Mouse (Mus musculus) thymus, postnatal 10 days (tissue): ENCODE results near the gene Olfr1113.
"Not testable (repeated sequence)": the region's sequence is repeated elsewhere in the genome, so short reads cannot be mapped to it uniquely, and the experiment has no call there.

Experiments used
- DNase-seq, 2 experiments: peaks; one replicate each; pipeline ENCODE4 v3.0.0; 2021; ENCODE audit warnings: low spot score in 2 of 2

Gene Olfr1113

DNA sequence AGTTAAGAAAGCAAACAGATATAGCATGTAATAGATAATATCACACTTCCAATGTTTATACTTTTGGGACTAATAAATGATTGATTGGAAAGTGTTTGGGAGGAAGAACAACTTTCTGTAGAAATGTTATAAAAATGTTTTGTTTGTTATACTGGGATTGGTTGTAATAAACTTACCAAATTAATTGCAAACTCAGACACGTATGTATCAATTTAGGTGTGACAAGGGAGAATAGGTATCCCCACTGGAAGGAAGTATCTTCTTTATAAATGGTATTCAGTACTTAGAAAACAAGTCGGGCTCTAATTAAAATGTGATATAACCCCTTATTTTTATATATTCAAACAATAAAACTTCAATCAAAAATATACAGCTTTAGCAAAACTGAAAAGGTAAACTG lies at the start of gene Olfr1113:
Olfr1113 (plus strand) TSS at position 301 of the 400 bp plus-strand sequence.
- DNase-seq = no peak

DNA sequence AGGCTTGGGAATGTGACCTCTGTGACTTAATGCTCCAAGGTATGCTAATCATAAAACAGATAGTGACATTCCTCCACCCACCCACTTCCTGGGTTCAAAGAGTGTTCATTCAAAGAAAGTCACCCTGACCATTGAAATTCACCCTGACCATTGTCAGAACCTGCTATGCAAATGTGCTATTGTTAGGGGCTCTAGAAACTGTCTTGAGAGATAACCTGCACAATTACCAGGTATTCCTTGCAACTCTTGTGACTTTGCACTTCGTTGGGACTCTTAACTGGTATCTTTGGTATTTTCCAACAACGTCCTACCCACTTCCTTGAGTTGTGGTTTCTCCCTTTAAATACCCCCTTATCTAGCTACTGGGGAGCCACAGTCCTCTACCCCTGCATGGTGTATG lies 41.0 kb upstream of the Olfr1113 start:
- DNase-seq = not testable (repeated sequence)

- no peak for DNase-seq
Observed at GRCm38 (mm10) chr2:87187498-87187897, 21.3 kb upstream of the Olfr1113 start, which contains the start of gene Olfr1112. Gene Olfr1112, plus strand, starts transcription at chr2:87187798.

DNA sequence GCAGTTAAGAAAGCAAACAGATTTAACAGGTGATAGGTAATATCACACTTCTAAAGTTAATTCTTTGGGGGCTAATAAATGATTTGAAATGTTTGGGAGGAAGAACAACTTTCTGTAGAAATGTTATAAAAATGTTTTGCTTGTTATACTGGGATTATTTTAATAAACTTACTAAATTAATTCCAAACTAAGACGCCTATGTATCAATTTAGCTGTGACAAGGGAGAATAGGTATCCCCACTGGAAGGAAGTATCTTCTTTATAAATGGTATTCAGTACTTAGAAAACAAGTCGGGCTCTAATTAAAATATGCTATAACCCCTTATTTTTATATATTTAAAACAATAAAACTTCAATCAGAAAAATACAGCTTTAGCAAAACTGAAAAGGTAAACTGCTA lies 38.9 kb downstream of the Olfr1113 start, which contains the start of gene Olfr1115:
Olfr1115 (plus strand) TSS at position 301 of the 400 bp plus-strand sequence.
- DNase-seq = no peak
